Mouse (Mus musculus) stomach, embryonic 16.5 days (tissue): ENCODE data around the gene Efhc1. TPM values are rescaled to one million over a fixed set of nuclear protein-coding genes. Genes with fewer than 3 reads are reported as not detected.

Experiments used
- ATAC-seq: fragments of 200-750 bp; cut with Nextera tagmentation; 2 replicates; pipeline ENCODE4 v1.8.0; 2017; ENCODE audit warnings: moderate number of reproducible peaks, moderate TSS enrichment; ENCODE audit not compliant: insufficient read depth, low FRiP score
- H3K27ac ChIP-seq: fragments of 300-500 bp; sonication (generic); 2 replicates; pipeline ENCODE4 v1.5.1; 2014; ENCODE audit warnings: low read length
- H3K27me3 ChIP-seq: fragments of 300-500 bp; sonication (generic); 2 replicates; pipeline ENCODE4 v1.6.1; 2014; ENCODE audit warnings: low read length, control low read depth, mixed read lengths; ENCODE audit not compliant: control insufficient read depth, insufficient read depth
- H3K36me3 ChIP-seq: fragments of 300-500 bp; sonication (generic); 2 replicates; pipeline ENCODE4 v1.6.1; 2014; ENCODE audit warnings: low read length; ENCODE audit not compliant: control insufficient read depth, insufficient read depth
- H3K4me1 ChIP-seq: fragments of 300-500 bp; sonication (generic); 2 replicates; pipeline ENCODE4 v1.6.1; 2014; ENCODE audit warnings: low read length, control low read depth, mixed read lengths; ENCODE audit not compliant: control insufficient read depth, insufficient read depth
- H3K4me2 ChIP-seq: fragments of 300-500 bp; sonication (generic); 2 replicates; pipeline ENCODE4 v1.6.1; 2014; ENCODE audit warnings: low read depth, low read length, mixed read lengths
- H3K4me3 ChIP-seq: fragments of 300-500 bp; sonication (generic); replicated peaks from 2 replicates; pipeline ENCODE4 v1.5.1; 2014; ENCODE audit warnings: mild to moderate bottlenecking, low read length
- H3K9ac ChIP-seq: fragments of 300-500 bp; sonication (generic); 2 replicates; pipeline ENCODE4 v1.6.1; 2014; ENCODE audit warnings: low read length
- H3K9me3 ChIP-seq: fragments of 300-500 bp; sonication (generic); replicated peaks from 2 replicates; pipeline ENCODE4 v1.6.1; 2016; ENCODE audit warnings: low read length, control low read depth; ENCODE audit not compliant: control insufficient read depth
- WGBS: fragments of 180-500 bp; shearing (Covaris S2); extraction: QIAGEN DNeasy Blood & Tissue Kit; methylation state at CpG from one replicate; pipeline ENCODE4 v1.1.7; 2014; 5-methylcytosine and 5-hydroxymethylcytosine counted together
- polyA plus RNA-seq: library from polyadenylated mRNA; unstranded; fragments of >200 nt; fragmentation: Nextera tagmentation; extraction: Ambion mirVana; gene quantifications from 2 replicates; pipeline ENCODE4 v1.2.1, GENCODE M21; 2015

The Efhc1 gene
- polyA plus RNA-seq: 2.5 and 3.4 TPM in 2 replicates

GRCm38 (mm10) chr1:20951300-20951763 lies at the start of gene Efhc1:
Gene Efhc1 (plus strand): TSS chr1:20951626.
- WGBS: under 1% methylated on average over 23 of the region's 23 CpGs
- Histone ChIP-seq H3K4me2 (peak within 1 kb of the TSS; percentile 59), H3K9ac (peak within 1 kb of the TSS; percentile 65), H3K27ac (peak within 1 kb of the TSS; percentile 81), H3K27me3 (no peaks in the 10 kb centered on the region), H3K36me3 (no peaks in the 10 kb centered on the region), H3K4me1 (peaks cover 10% of the 10 kb centered on the region; the same call in 1 of the 2 replicates), H3K4me3 (peak within 1 kb of the TSS; percentile 46), H3K9me3 (no peaks in the 10 kb centered on the region)
- peak; percentile 98 for ATAC-seq

- Histone ChIP-seq H3K27me3 (no peaks in the 10 kb centered on the region), H3K9ac (no peak overlapping the region), H3K36me3 (no peaks in the 10 kb centered on the region), H3K27ac (no peak overlapping the region), H3K4me1 (no peaks in the 10 kb centered on the region), H3K9me3 (no peaks in the 10 kb centered on the region), H3K4me2 (no peak overlapping the region), H3K4me3 (no peak overlapping the region)
- no peak for ATAC-seq
- 86% methylated on average over 8 of the region's 8 CpGs for WGBS
Observed at GRCm38 (mm10) chr1:20905501-20906127, 45.8 kb upstream of the Efhc1 start.

GRCm38 (mm10) chr1:20906128-20906515 lies 45.3 kb upstream of the Efhc1 start:
- Histone ChIP-seq H3K4me1 (no peaks in the 10 kb centered on the region), H3K27ac (no peak overlapping the region), H3K27me3 (no peaks in the 10 kb centered on the region), H3K36me3 (no peaks in the 10 kb centered on the region), H3K9me3 (no peaks in the 10 kb centered on the region), H3K4me2 (no peak overlapping the region), H3K9ac (no peak overlapping the region), H3K4me3 (no peak overlapping the region)
- WGBS: 88% methylated on average over 9 of the region's 9 CpGs
- ATAC-seq: no peak

- no peak for ATAC-seq
- Histone ChIP-seq H3K4me1 (0 out of 2 replicates have a peak, but pooled peaks cover 3% of the 10 kb centered on the region), H3K27ac (no peak overlapping the region), H3K9ac (no peak overlapping the region), H3K4me2 (no peak overlapping the region), H3K36me3 (no peaks in the 10 kb centered on the region), H3K4me3 (no peak overlapping the region), H3K27me3 (no peaks in the 10 kb centered on the region), H3K9me3 (no peaks in the 10 kb centered on the region)
- 58% methylated on average over 4 of the region's 4 CpGs for WGBS
Observed at GRCm38 (mm10) chr1:20908541-20908940, 42.9 kb upstream of the Efhc1 start.

GRCm38 (mm10) chr1:20912115-20912514 lies 39.3 kb upstream of the Efhc1 start:
- ATAC-seq: no peak

GRCm38 (mm10) chr1:20912527-20913171 lies 38.8 kb upstream of the Efhc1 start:
- ATAC-seq: no peak
- H3K4me2 ChIP-seq: no peak overlapping the region
- H3K9ac ChIP-seq: no peak overlapping the region
- H3K27me3 ChIP-seq: no peaks in the 10 kb centered on the region
- no peak overlapping the region for H3K27ac ChIP-seq
- no peaks in the 10 kb centered on the region for H3K36me3 ChIP-seq
- H3K4me1 ChIP-seq: 0 out of 2 replicates have a peak, but pooled peaks cover 3% of the 10 kb centered on the region
- WGBS: 42% methylated on average over 13 of the region's 13 CpGs
- no peaks in the 10 kb centered on the region for H3K9me3 ChIP-seq
- no peak overlapping the region for H3K4me3 ChIP-seq

More at GRCm38 (mm10) chr1:20912115-20912514, 39.3 kb upstream of the Efhc1 start:
- Histone ChIP-seq H3K4me2 (no peak overlapping the region), H3K9me3 (no peaks in the 10 kb centered on the region), H3K36me3 (no peaks in the 10 kb centered on the region), H3K27me3 (no peaks in the 10 kb centered on the region), H3K27ac (no peak overlapping the region), H3K9ac (no peak overlapping the region), H3K4me1 (0 out of 2 replicates have a peak, but pooled peaks cover 3% of the 10 kb centered on the region), H3K4me3 (no peak overlapping the region)
- WGBS: 36% methylated on average over 2 of the region's 2 CpGs

GRCm38 (mm10) chr1:20914769-20915168 lies 36.7 kb upstream of the Efhc1 start:
- Histone ChIP-seq H3K9me3 (no peaks in the 10 kb centered on the region), H3K27me3 (no peaks in the 10 kb centered on the region), H3K4me2 (no peak overlapping the region), H3K9ac (no peak overlapping the region), H3K27ac (no peak overlapping the region), H3K4me3 (no peak overlapping the region), H3K36me3 (no peaks in the 10 kb centered on the region), H3K4me1 (0 out of 2 replicates have a peak, but pooled peaks cover 3% of the 10 kb centered on the region)
- WGBS: 87% methylated on average over 3 of the region's 3 CpGs
- no peak for ATAC-seq

- H3K27ac ChIP-seq: no peak overlapping the region
- H3K36me3 ChIP-seq: no peaks in the 10 kb centered on the region
- no peaks in the 10 kb centered on the region for H3K27me3 ChIP-seq
- 0 out of 2 replicates have a peak, but pooled peaks cover 3% of the 10 kb centered on the region for H3K4me1 ChIP-seq
- ATAC-seq: no peak
- H3K4me2 ChIP-seq: no peak overlapping the region
- no peak overlapping the region for H3K9ac ChIP-seq
- WGBS: 74% methylated on average over 5 of the region's 5 CpGs
- H3K4me3 ChIP-seq: no peak overlapping the region
- H3K9me3 ChIP-seq: no peaks in the 10 kb centered on the region
Observed at GRCm38 (mm10) chr1:20915608-20916007, 35.8 kb upstream of the Efhc1 start.

- no peaks in the 10 kb centered on the region for H3K36me3 ChIP-seq
- no peaks in the 10 kb centered on the region for H3K27me3 ChIP-seq
- no peak overlapping the region for H3K4me2 ChIP-seq
- ATAC-seq: no peak
- no peak overlapping the region for H3K9ac ChIP-seq
- no peaks in the 10 kb centered on the region for H3K9me3 ChIP-seq
- no peak overlapping the region for H3K4me3 ChIP-seq
- no peak overlapping the region for H3K27ac ChIP-seq
- WGBS: 74% methylated on average over 6 of the region's 6 CpGs
- 0 out of 2 replicates have a peak, but pooled peaks cover 2% of the 10 kb centered on the region for H3K4me1 ChIP-seq
Observed at GRCm38 (mm10) chr1:20917496-20918050, 33.9 kb upstream of the Efhc1 start.
